Mouse (Mus musculus) limb, embryonic 14.5 days (tissue): ENCODE data around the gene Ggact. TPM values are rescaled to one million over a fixed set of nuclear protein-coding genes. Genes with fewer than 3 reads are reported as not detected.

Experiments
- ATAC-seq: fragments of 200-750 bp; cut with Nextera tagmentation; 2 replicates; pipeline ENCODE4 v1.8.0; 2017; ENCODE audit warnings: low read depth, moderate number of reproducible peaks, moderate TSS enrichment; ENCODE audit not compliant: low FRiP score
- DNase-seq: peaks from one replicate; pipeline ENCODE4 v3.0.0-alpha.2; 2015; ENCODE audit warnings: low spot score
- H3K27ac ChIP-seq: fragments of 300-500 bp; sonication (generic); replicated peaks from 2 replicates; pipeline ENCODE4 v1.5.1; 2014; ENCODE audit warnings: low read depth, mild to moderate bottlenecking, low read length, moderate library complexity, mixed read lengths
- H3K27me3 ChIP-seq: fragments of 300-500 bp; sonication (generic); 2 replicates; pipeline ENCODE4 v1.6.1; 2014; ENCODE audit warnings: low read length, mixed read lengths; ENCODE audit not compliant: control insufficient read depth, insufficient read depth
- H3K36me3 ChIP-seq: fragments of 300-500 bp; sonication (generic); 2 replicates; pipeline ENCODE4 v1.6.1; 2014; ENCODE audit warnings: mild to moderate bottlenecking, low read length, moderate library complexity, mixed read lengths; ENCODE audit not compliant: control insufficient read depth, insufficient read depth
- H3K4me1 ChIP-seq: fragments of 300-500 bp; sonication (generic); 2 replicates; pipeline ENCODE4 v1.6.1; 2014; ENCODE audit warnings: antibody characterized with exemption, low read length, mixed read lengths; ENCODE audit not compliant: control insufficient read depth, insufficient read depth
- H3K4me2 ChIP-seq: fragments of 300-500 bp; sonication (generic); replicated peaks from 2 replicates; pipeline ENCODE4 v1.6.1; 2014; ENCODE audit warnings: low read depth, mild to moderate bottlenecking, low read length, moderate library complexity; ENCODE audit not compliant: severe bottlenecking
- H3K4me3 ChIP-seq: fragments of 300-500 bp; sonication (generic); replicated peaks from 2 replicates; pipeline ENCODE4 v1.5.1; 2014; ENCODE audit warnings: low read length
- H3K9ac ChIP-seq: fragments of 300-500 bp; sonication (generic); 2 replicates; pipeline ENCODE4 v1.6.1; 2014; ENCODE audit warnings: mild to moderate bottlenecking, low read depth, low read length, moderate library complexity; ENCODE audit not compliant: severe bottlenecking
- H3K9me3 ChIP-seq: fragments of 300-500 bp; sonication (generic); 2 replicates; pipeline ENCODE4 v1.6.1; 2016; ENCODE audit warnings: low read length; ENCODE audit not compliant: control insufficient read depth
- POLR2A ChIP-seq: fragments of 200-500 bp; IDR thresholded peaks from 2 replicates; pipeline ENCODE4 v1.8.0; 2012; ENCODE audit warnings: inconsistent platforms, mild to moderate bottlenecking, moderate library complexity, borderline replicate concordance; ENCODE audit not compliant: insufficient read depth, insufficient read length; ENCODE audit errors: extremely low read depth
- WGBS: fragments of 180-500 bp; shearing (Covaris S2); extraction: QIAGEN DNeasy Blood & Tissue Kit; methylation state at CpG from one replicate; pipeline ENCODE4 v1.1.7; 2014; 5-methylcytosine and 5-hydroxymethylcytosine counted together
- polyA plus RNA-seq, 2 experiments: library from polyadenylated mRNA; depleted of rRNA in 1 of 2; stranded (reverse) in 1 of 2; unstranded in 1 of 2; fragments of >200 nt; fragmentation: Nextera tagmentation in 1 of 2; extraction: Ambion mirVana in 1 of 2; gene quantifications; 2 replicates each; pipeline versions ENCODE4 v1.2.1 to v1.2.3; 2012 to 2014

Gene Ggact
- polyA plus RNA-seq, 2 experiments: 6.6 to 9.1 TPM

DNA sequence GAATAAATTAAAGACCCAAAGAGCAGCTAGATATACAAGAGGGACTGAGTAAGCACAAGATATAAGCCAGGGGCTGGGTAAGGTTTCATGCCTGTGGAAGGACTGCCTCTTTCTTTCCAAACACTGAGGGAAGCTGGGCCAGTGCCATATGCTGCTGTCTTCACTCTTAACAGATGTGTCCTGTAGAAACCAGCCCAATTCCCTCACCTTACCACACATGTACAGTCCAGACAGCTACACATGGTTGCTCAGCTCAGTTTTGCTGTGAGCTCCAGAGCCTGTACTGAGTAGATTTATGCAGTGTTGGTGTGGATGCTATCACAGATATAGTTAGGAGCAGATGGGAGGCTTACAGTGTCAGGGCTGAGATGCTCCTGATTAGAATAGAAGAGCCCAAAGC is 12.9 kb downstream of the Ggact start:
- TF ChIP-seq POLR2A: no peak
- DNase-seq (peak; percentile 49), ATAC-seq (peak; percentile 53; the same call in 1 of the 2 replicates)
- Histone ChIP-seq H3K9ac (no peak overlapping the region), H3K4me3 (no peak overlapping the region), H3K27ac (no peak overlapping the region), H3K27me3 (no peaks in the 10 kb centered on the region), H3K4me2 (no peak overlapping the region), H3K9me3 (no peaks in the 10 kb centered on the region), H3K4me1 (peaks cover 12% of the 10 kb centered on the region), H3K36me3 (no peaks in the 10 kb centered on the region)

GRCm38 (mm10) chr14:122898550-122898949 is 15.0 kb downstream of the Ggact start:
- H3K9me3 ChIP-seq: no peaks in the 10 kb centered on the region
- no peak overlapping the region for H3K27ac ChIP-seq
- H3K4me2 ChIP-seq: no peak overlapping the region
- H3K9ac ChIP-seq: no peak overlapping the region
- H3K4me1 ChIP-seq: peaks cover 12% of the 10 kb centered on the region
- H3K4me3 ChIP-seq: no peak overlapping the region
- ATAC-seq (no peak), DNase-seq (no peak)
- no peaks in the 10 kb centered on the region for H3K27me3 ChIP-seq
- no peaks in the 10 kb centered on the region for H3K36me3 ChIP-seq
- no peak for TF ChIP-seq POLR2A

GRCm38 (mm10) chr14:122896106-122896505 is 17.5 kb downstream of the Ggact start:
- no peaks in the 10 kb centered on the region for H3K27me3 ChIP-seq
- no peak overlapping the region for H3K4me3 ChIP-seq
- ATAC-seq: no peak
- no peak for TF ChIP-seq POLR2A
- H3K36me3 ChIP-seq: 0 out of 2 replicates have a peak, but pooled peaks cover 3% of the 10 kb centered on the region
- no peaks in the 10 kb centered on the region for H3K9me3 ChIP-seq
- no peak overlapping the region for H3K4me2 ChIP-seq
- DNase-seq: no peak
- H3K9ac ChIP-seq: no peak overlapping the region
- no peaks in the 10 kb centered on the region for H3K4me1 ChIP-seq
- 95% methylated on average over 1 of the region's 1 CpGs for WGBS
- no peak overlapping the region for H3K27ac ChIP-seq

- H3K9me3 ChIP-seq: no peaks in the 10 kb centered on the region
- DNase-seq (no peak), ATAC-seq (no peak)
- no peak overlapping the region for H3K4me2 ChIP-seq
- 0 out of 2 replicates have a peak, but pooled peaks cover 3% of the 10 kb centered on the region for H3K36me3 ChIP-seq
- no peak overlapping the region for H3K27ac ChIP-seq
- no peak overlapping the region for H3K9ac ChIP-seq
- no peak overlapping the region for H3K4me3 ChIP-seq
- H3K27me3 ChIP-seq: no peaks in the 10 kb centered on the region
- 91% methylated on average over 12 of the region's 12 CpGs for WGBS
- no peak for TF ChIP-seq POLR2A
- H3K4me1 ChIP-seq: no peaks in the 10 kb centered on the region
Observed at GRCm38 (mm10) chr14:122891470-122891968, 22.0 kb downstream of the Ggact start.

- Histone ChIP-seq H3K4me1 (0 out of 2 replicates have a peak, but pooled peaks cover 3% of the 10 kb centered on the region), H3K36me3 (0 out of 2 replicates have a peak, but pooled peaks cover 3% of the 10 kb centered on the region), H3K4me3 (no peak overlapping the region), H3K27ac (no peak overlapping the region), H3K4me2 (no peak overlapping the region), H3K9me3 (no peaks in the 10 kb centered on the region), H3K27me3 (no peaks in the 10 kb centered on the region), H3K9ac (no peak overlapping the region)
- WGBS: 60% methylated on average over 1 of the region's 1 CpGs
- DNase-seq: no peak
- no peak for ATAC-seq
- TF ChIP-seq POLR2A: no peak
Observed at GRCm38 (mm10) chr14:122888480-122888872, 25.1 kb downstream of the Ggact start.
